Mouse (Mus musculus) heart, adult 8-10 months (tissue): ENCODE data around the gene Arid1b. TPM values are rescaled to one million over a fixed set of nuclear protein-coding genes. Genes with fewer than 3 reads are reported as not detected.

Experiments
- DNase-seq: peaks from one replicate; pipeline ENCODE4 v3.0.0; 2022; ENCODE audit warnings: low spot score
- total RNA-seq, 4 experiments: library from RNA; stranded (reverse); gene quantifications; 2 replicates each; pipeline ENCODE4 v1.2.4; 2022

The Arid1b gene
- total RNA-seq, 4 experiments from 2014 or later = 25.0 to 27.2 (median 26.2) TPM

- no peak for DNase-seq
These were observed 279.6 kb downstream of the Arid1b start for GRCm38 (mm10) chr17:5273685-5274084.

- DNase-seq = no peak
These were observed 280.3 kb downstream of the Arid1b start for GRCm38 (mm10) chr17:5274429-5274828.

- no peak for DNase-seq
These were observed 281.6 kb downstream of the Arid1b start for GRCm38 (mm10) chr17:5275749-5276148.

GRCm38 (mm10) chr17:5277137-5277871 lies 283.2 kb downstream of the Arid1b start:
- no peak for DNase-seq

- DNase-seq = no peak
These were observed 286.4 kb downstream of the Arid1b start for GRCm38 (mm10) chr17:5280499-5281053.

GRCm38 (mm10) chr17:5284783-5285182 lies 290.7 kb downstream of the Arid1b start:
- DNase-seq = no peak

GRCm38 (mm10) chr17:5285877-5286440 lies 291.8 kb downstream of the Arid1b start:
- no peak for DNase-seq

GRCm38 (mm10) chr17:5286571-5287209 lies 292.6 kb downstream of the Arid1b start:
- no peak for DNase-seq

GRCm38 (mm10) chr17:5287210-5287591 lies 293.1 kb downstream of the Arid1b start:
- DNase-seq = no peak

- no peak for DNase-seq
These were observed 293.5 kb downstream of the Arid1b start for GRCm38 (mm10) chr17:5287641-5288040.

- no peak for DNase-seq
These were observed 299.8 kb downstream of the Arid1b start for GRCm38 (mm10) chr17:5293653-5294584.

GRCm38 (mm10) chr17:5295086-5295947 lies 301.2 kb downstream of the Arid1b start:
- DNase-seq = peak; percentile 39

GRCm38 (mm10) chr17:5295948-5296262 lies 301.8 kb downstream of the Arid1b start:
- DNase-seq = no peak

GRCm38 (mm10) chr17:5297491-5297890 lies 303.4 kb downstream of the Arid1b start:
- no peak for DNase-seq

- DNase-seq = no peak
These were observed 303.9 kb downstream of the Arid1b start for GRCm38 (mm10) chr17:5297984-5298383.

GRCm38 (mm10) chr17:5298891-5299559 lies 304.9 kb downstream of the Arid1b start:
- no peak for DNase-seq

- no peak for DNase-seq
These were observed 309.0 kb downstream of the Arid1b start for GRCm38 (mm10) chr17:5302971-5303746.

- no peak for DNase-seq
These were observed 311.8 kb downstream of the Arid1b start for GRCm38 (mm10) chr17:5305783-5306477.

- no peak for DNase-seq
These were observed 315.8 kb downstream of the Arid1b start for GRCm38 (mm10) chr17:5309930-5310329.
